8 mouse cellular contexts compared by ENCODE assay signal in the genomic region with DNA sequence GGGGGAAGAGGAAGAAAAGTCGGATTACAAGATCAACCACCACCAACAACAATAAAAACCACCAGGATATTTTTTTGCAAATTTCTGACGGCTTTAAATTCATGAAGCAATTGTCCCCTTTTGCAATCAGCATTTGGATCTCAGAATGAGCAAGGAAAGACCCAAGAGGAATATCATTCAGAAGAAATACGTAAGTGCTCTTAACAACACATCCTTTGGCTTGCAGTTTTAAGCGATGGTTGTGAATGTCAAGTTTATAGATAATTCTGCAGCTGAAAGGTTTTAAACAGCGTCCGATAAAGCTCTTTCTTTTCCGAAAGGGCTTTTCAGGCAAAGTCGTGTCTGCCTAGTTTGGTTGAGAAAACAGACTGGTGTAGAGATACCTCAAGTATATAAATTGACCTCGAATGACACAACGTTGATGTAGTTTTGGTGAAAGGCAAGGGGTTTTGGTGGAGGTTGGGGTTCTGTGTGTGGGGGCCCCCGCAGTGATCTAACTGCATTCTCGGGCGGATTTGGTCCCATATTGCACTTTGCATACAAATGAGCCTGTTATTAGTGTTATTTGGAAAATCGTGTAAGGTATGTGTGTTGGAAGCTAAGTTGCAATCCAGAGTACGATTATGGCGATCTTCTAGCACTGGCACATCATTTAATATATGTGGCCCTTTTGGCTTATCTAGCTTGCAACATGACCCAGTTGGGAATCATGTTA. TPM values are rescaled to one million over a fixed set of nuclear protein-coding genes. Genes with fewer than 3 reads are reported as not detected.
A peak's percentile ranks its signal among the peaks of the same experiment; 100 is the strongest.
DNase-seq lines count a peak whose midpoint lies in the region; ATAC-seq and TF ChIP-seq lines count a peak whose summit lies in the region.

No protein-coding gene starts in this region.

- TF ChIP-seq POLR2A in kidney, adult 2 months (IDR thresholded peaks at IDR 0.05; ENCODE audit: low read depth, low read length): no peak
- no peak for TF ChIP-seq POLR2A in bone marrow macrophage, adult 2 months (IDR thresholded peaks at IDR 0.05; ENCODE audit: borderline replicate concordance, low read depth, low read length)

- no peak for TF ChIP-seq CTCF in kidney, adult 2 months (conservative IDR thresholded peaks at IDR 0.05; ENCODE audit: insufficient read depth, insufficient read length, low read depth, low read length)
- no peak for TF ChIP-seq CTCF in bone marrow macrophage, adult 2 months (IDR thresholded peaks at IDR 0.05; ENCODE audit: low read depth, low read length)

- under 1% methylated on average over 16 of the region's 16 CpGs for WGBS in kidney, adult 2 months
- under 1% methylated on average over 16 of the region's 16 CpGs for whole genome bisulfite sequencing in forebrain, embryonic 15.5 days
- WGBS in limb, embryonic 15.5 days: under 1% methylated on average over 16 of the region's 16 CpGs

- no peaks in the 10 kb centered on the region for H3K9me3 ChIP-seq in forebrain, embryonic 15.5 days
- no peaks in the 10 kb centered on the region for H3K9me3 ChIP-seq in limb, embryonic 15.5 days

- H3K27me3 ChIP-seq in kidney, adult 2 months (replicated peaks; ENCODE audit: control insufficient read depth, insufficient read depth, low read length): no peaks in the 10 kb centered on the region
- no peaks in the 10 kb centered on the region for H3K27me3 ChIP-seq in forebrain, embryonic 15.5 days
- no peaks in the 10 kb centered on the region for H3K27me3 ChIP-seq in limb, embryonic 15.5 days

- no peak for ATAC-seq in forebrain, embryonic 15.5 days (replicated peaks)
- ATAC-seq in limb, embryonic 15.5 days (ENCODE audit: insufficient number of reproducible peaks, low FRiP score, low TSS enrichment, low read depth): no peak
- ATAC-seq in megakaryocyte progenitor cell, adult 5-6 weeks (replicated peaks; ENCODE audit: poor library complexity): no peak

- H3K4me3 ChIP-seq in kidney, adult 2 months (ENCODE audit: insufficient read depth, low read depth, low read length): peak overlapping the region; percentile 97
- peak overlapping the region; percentile 77 for H3K4me3 ChIP-seq in bone marrow macrophage, adult 2 months (ENCODE audit: insufficient read depth, low read length)
- peak overlapping the region; percentile 83 for H3K4me3 ChIP-seq in forebrain, embryonic 15.5 days
- peak overlapping the region; percentile 72 for H3K4me3 ChIP-seq in limb, embryonic 15.5 days

- H3K4me2 ChIP-seq in forebrain, embryonic 15.5 days (replicated peaks): peak overlapping the region; percentile 64
- peak overlapping the region; percentile 67 for H3K4me2 ChIP-seq in limb, embryonic 15.5 days

- DNase-seq in kidney, adult 2 months: no peak
- no peak for DNase-seq in kidney, adult 8-10 months
- peak; percentile 11 for DNase-seq in retina, postnatal 1 day
- DNase-seq in adrenal gland, adult 8-10 months: no peak

- H3K36me3 ChIP-seq in kidney, adult 2 months (ENCODE audit: control insufficient read depth, insufficient read depth, low read length): no peaks in the 10 kb centered on the region
- no peaks in the 10 kb centered on the region for H3K36me3 ChIP-seq in forebrain, embryonic 15.5 days
- no peaks in the 10 kb centered on the region for H3K36me3 ChIP-seq in limb, embryonic 15.5 days

- H3K4me1 ChIP-seq in kidney, adult 2 months (ENCODE audit: control insufficient read depth, insufficient read depth, low read length): peaks cover 17% of the 10 kb centered on the region
- peaks cover 30% of the 10 kb centered on the region for H3K4me1 ChIP-seq in bone marrow macrophage, adult 2 months (ENCODE audit: control insufficient read depth, insufficient read depth, low read length)
- H3K4me1 ChIP-seq in forebrain, embryonic 15.5 days: peaks cover 31% of the 10 kb centered on the region
- peaks cover 31% of the 10 kb centered on the region for H3K4me1 ChIP-seq in limb, embryonic 15.5 days

- H3K27ac ChIP-seq in kidney, adult 2 months (ENCODE audit: insufficient read depth, low read depth, low read length): peak overlapping the region; percentile 81
- peak overlapping the region; percentile 29; the same call in 1 of the 2 replicates for H3K27ac ChIP-seq in bone marrow macrophage, adult 2 months (ENCODE audit: insufficient read depth, low read depth, low read length)
- H3K27ac ChIP-seq in forebrain, embryonic 15.5 days (replicated peaks): peak overlapping the region; percentile 99
- H3K27ac ChIP-seq in limb, embryonic 15.5 days: peak overlapping the region; percentile 43; the same call in 1 of the 2 replicates

- peak overlapping the region; percentile 88 for H3K9ac ChIP-seq in forebrain, embryonic 15.5 days (replicated peaks)
- H3K9ac ChIP-seq in limb, embryonic 15.5 days: peak overlapping the region; percentile 51

RNA-seq across cellular contexts. Expression of a gene that starts 2.6 kb away (rescaled TPM):
- polyA plus RNA-seq in kidney, adult 2 months (2012; rRNA removed): 10.5 and 11.3 TPM in 2 replicates
- polyA plus RNA-seq in bone marrow macrophage, adult 2 months (2012; ENCODE audit: insufficient read depth, insufficient read length, missing spikeins): 41.4 and 45.8 TPM in 2 replicates
- polyA plus RNA-seq in forebrain, embryonic 15.5 days (2015; fragmentation: Nextera tagmentation; extraction: Ambion mirVana): 34.2 and 36.8 TPM in 2 replicates
- 27.4 and 33.3 TPM in 2 replicates for polyA plus RNA-seq in limb, embryonic 15.5 days (2015; fragmentation: Nextera tagmentation; extraction: Ambion mirVana)
- total RNA-seq in megakaryocyte progenitor cell, adult 5-6 weeks (2015): 31.8 and 40.3 TPM in 2 replicates
- 32.5 and 50.2 TPM in 2 replicates for total RNA-seq in megakaryocyte progenitor cell, adult 5-6 weeks (2017)
- total RNA-seq in adrenal gland, adult 8-10 months (2022): 10 to 100 TPM; 32.9 to 48.1 (median 37.8) TPM

Comparison
In these comparisons a context has a peak if more than half of its experiments do, and no peak if none do; other contexts are left out.
1. H3K27ac ChIP-seq: peak in every context shown above with its lines; median percentile 99 in forebrain, embryonic 15.5 days; 81 in kidney, adult 2 months; 43 in limb, embryonic 15.5 days; 29 in bone marrow macrophage, adult 2 months.